Mouse (Mus musculus) embryonic facial prominence, embryonic 15.5 days (tissue): ENCODE measurements around the gene Egf. TPM values are rescaled to one million over a fixed set of nuclear protein-coding genes. Genes with fewer than 3 reads are reported as not detected.

ENCODE experiments used
- ATAC-seq: fragments of 200-750 bp; cut with Nextera tagmentation; 2 replicates; pipeline ENCODE4 v1.8.0; 2017; ENCODE audit warnings: low read depth, moderate TSS enrichment; ENCODE audit not compliant: insufficient number of reproducible peaks, low FRiP score, low TSS enrichment
- H3K27ac ChIP-seq: fragments of 300-500 bp; sonication (generic); replicated peaks from 2 replicates; pipeline ENCODE4 v1.5.1; 2015; ENCODE audit warnings: mild to moderate bottlenecking, inconsistent platforms
- H3K27me3 ChIP-seq: fragments of 300-500 bp; sonication (generic); 2 replicates; pipeline ENCODE4 v1.6.1; 2015; ENCODE audit warnings: inconsistent platforms
- H3K36me3 ChIP-seq: fragments of 300-500 bp; sonication (generic); 2 replicates; pipeline ENCODE4 v1.6.1; 2015; ENCODE audit warnings: mild to moderate bottlenecking, inconsistent platforms
- H3K4me1 ChIP-seq: fragments of 300-500 bp; sonication (generic); 2 replicates; pipeline ENCODE4 v1.6.1; 2015; ENCODE audit warnings: inconsistent platforms
- H3K4me2 ChIP-seq: fragments of 300-500 bp; sonication (generic); replicated peaks from 2 replicates; pipeline ENCODE4 v1.6.1; 2015; ENCODE audit warnings: mild to moderate bottlenecking, inconsistent platforms
- H3K4me3 ChIP-seq: fragments of 300-500 bp; sonication (generic); replicated peaks from 2 replicates; pipeline ENCODE4 v1.5.1; 2015; ENCODE audit warnings: mild to moderate bottlenecking, inconsistent platforms
- H3K9ac ChIP-seq: fragments of 300-500 bp; sonication (generic); 2 replicates; pipeline ENCODE4 v1.6.1; 2015; ENCODE audit warnings: inconsistent platforms
- H3K9me3 ChIP-seq: fragments of 300-500 bp; sonication (generic); replicated peaks from 2 replicates; pipeline ENCODE4 v1.6.1; 2016; ENCODE audit warnings: inconsistent platforms
- WGBS: fragments of 180-500 bp; shearing (Covaris S2); methylation state at CpG from one replicate; pipeline ENCODE4 v1.1.7; 2015; 5-methylcytosine and 5-hydroxymethylcytosine counted together
- polyA plus RNA-seq: library from polyadenylated mRNA; unstranded; fragments of >200 nt; fragmentation: Nextera tagmentation; extraction: Ambion mirVana; gene quantifications from 2 replicates; pipeline ENCODE4 v1.2.1, GENCODE M21; 2015

Egf gene
- polyA plus RNA-seq, 1 experiment from 2014 or later, result 2.2 TPM

DNA sequence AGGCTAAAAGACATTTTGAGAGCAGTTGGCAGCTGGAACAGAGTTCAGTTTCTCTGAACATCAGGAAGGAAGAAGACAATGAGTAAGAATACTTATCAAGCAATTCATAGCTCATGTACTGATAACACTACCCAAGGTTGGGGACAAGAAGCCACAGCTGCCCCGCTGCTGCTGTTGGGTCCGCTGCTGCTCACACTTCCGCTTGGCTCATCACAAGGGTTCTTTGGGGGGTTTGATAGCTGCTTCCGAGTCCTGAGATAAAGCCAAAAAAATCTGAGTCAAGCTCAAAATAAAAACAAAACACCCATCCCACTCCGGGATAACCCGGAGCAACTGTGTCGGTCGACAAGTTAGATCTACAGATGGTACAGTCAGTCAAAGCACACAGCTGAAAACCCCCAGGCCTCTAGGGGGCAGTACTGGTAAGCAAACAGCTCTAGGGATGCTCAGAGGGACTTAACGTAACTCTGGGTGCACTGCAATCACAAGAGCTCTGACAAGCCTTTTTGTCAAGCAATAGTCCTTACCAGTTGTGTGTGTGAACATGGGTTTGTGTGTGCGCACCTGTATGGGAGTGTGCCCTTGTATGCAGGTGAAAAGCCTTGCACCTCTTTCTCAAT lies 71.9 kb downstream of the Egf start:
- H3K4me2 ChIP-seq, result no peak overlapping the region
- no peak overlapping the region for H3K9ac ChIP-seq
- H3K36me3 ChIP-seq, result no peaks in the 10 kb centered on the region
- no peak overlapping the region for H3K4me3 ChIP-seq
- ATAC-seq, result no peak
- H3K27ac ChIP-seq, result no peak overlapping the region
- H3K9me3 ChIP-seq, result no peaks in the 10 kb centered on the region
- no peaks in the 10 kb centered on the region for H3K27me3 ChIP-seq
- 86% methylated on average over 10 of the region's 10 CpGs for WGBS
- 0 out of 2 replicates have a peak, but pooled peaks cover 7% of the 10 kb centered on the region for H3K4me1 ChIP-seq

DNA sequence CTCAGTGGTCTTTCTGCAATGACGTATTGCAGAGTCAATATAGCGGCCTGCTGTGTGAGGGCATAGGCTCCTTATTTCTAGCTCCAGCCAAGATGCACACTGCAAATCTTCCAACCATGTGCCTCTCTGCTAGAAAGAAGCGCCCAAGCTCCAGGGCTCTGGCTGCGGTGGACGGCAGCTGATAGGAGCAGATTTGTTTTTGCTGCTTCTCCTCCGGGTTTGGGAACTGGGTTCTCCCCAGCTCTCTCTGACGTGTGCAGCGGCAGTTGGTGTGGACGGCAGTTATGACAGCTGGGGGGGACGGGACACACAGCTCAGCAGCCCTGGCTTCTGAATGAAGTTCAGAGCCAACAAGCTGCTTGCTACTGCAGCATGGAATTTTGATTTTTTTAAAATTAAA lies 72.7 kb downstream of the Egf start:
- 73% methylated on average over 10 of the region's 10 CpGs for WGBS
- no peak overlapping the region for H3K4me2 ChIP-seq
- H3K9ac ChIP-seq, result no peak overlapping the region

DNA sequence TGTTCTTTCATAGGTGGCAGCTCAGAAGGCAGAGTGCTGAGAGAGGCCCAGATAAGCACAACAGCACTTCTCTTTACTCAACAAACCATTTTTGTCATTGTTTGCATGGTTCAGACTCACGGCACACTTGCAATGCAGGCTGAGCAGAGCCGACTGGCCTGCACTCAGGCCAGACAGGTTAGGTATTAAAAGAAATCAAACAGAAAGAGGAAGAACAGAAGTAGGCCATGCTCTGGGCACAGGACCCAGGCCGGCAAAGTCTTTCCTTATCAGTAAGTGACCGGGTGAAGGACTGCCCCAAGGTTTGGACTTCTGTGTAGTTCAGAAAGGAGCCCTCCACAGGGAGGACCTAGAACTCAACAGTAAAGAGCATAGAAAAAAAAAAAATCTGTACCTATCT lies 73.3 kb downstream of the Egf start:
- ATAC-seq, result no peak
- Histone ChIP-seq H3K4me1 (0 out of 2 replicates have a peak, but pooled peaks cover 7% of the 10 kb centered on the region), H3K9me3 (no peaks in the 10 kb centered on the region), H3K27me3 (no peaks in the 10 kb centered on the region), H3K9ac (no peak overlapping the region), H3K4me3 (no peak overlapping the region), H3K27ac (no peak overlapping the region), H3K4me2 (no peak overlapping the region), H3K36me3 (no peaks in the 10 kb centered on the region)
- 92% methylated on average over 4 of the region's 4 CpGs for WGBS

More for the DNA sequence above, 72.7 kb downstream of the Egf start:
- H3K4me3 ChIP-seq, result no peak overlapping the region
- no peaks in the 10 kb centered on the region for H3K9me3 ChIP-seq
- H3K4me1 ChIP-seq, result 0 out of 2 replicates have a peak, but pooled peaks cover 7% of the 10 kb centered on the region
- no peak for ATAC-seq
- no peaks in the 10 kb centered on the region for H3K27me3 ChIP-seq
- H3K27ac ChIP-seq, result no peak overlapping the region
- no peaks in the 10 kb centered on the region for H3K36me3 ChIP-seq

DNA sequence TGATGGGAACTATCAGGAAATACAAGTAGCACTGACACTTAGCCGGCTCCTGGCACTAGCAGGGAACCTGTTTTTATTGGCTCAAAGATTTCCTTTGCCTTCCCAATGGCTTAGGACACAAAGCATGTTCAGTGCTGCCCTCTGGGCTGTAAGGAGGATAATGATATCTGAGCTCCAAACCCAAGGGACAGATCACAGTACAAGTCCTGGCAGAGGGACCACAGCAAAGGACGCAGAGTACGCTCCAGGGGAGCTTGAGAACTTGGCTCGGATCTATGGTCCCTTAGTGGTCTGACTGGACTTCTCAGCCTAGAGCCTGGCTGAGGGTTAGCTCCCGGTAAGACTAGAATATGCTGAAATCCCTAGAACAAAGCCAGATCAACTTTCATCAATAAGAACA lies 74.9 kb downstream of the Egf start:
- H3K27me3 ChIP-seq, result no peaks in the 10 kb centered on the region
- H3K27ac ChIP-seq, result no peak overlapping the region
- H3K36me3 ChIP-seq, result no peaks in the 10 kb centered on the region
- H3K4me1 ChIP-seq, result 0 out of 2 replicates have a peak, but pooled peaks cover 7% of the 10 kb centered on the region
- peak; percentile 73; the same call in 1 of the 2 replicates for ATAC-seq
- no peak overlapping the region for H3K4me2 ChIP-seq
- no peak overlapping the region for H3K9ac ChIP-seq
- WGBS, result 37% methylated on average over 5 of the region's 5 CpGs
- no peak overlapping the region for H3K4me3 ChIP-seq
- H3K9me3 ChIP-seq, result no peaks in the 10 kb centered on the region

DNA sequence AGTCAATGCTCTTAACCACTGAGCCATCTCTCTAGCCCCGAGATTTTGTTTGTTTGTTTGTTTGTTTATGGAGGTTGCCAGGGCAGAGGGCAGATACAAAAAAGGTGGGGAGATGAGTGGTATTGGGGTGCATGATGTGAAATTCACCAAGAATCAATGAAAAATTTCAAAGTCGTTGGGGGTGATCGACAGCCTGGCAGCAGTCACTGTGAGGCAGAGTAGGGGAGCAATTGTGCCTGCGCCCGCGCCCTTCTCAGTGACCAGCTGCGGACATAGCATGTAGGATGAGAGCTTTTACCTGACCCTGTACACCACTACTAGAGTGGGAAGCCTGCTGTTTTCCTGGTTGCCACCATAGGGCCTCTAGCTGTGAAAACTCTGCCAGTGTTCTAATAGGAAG lies 79.2 kb downstream of the Egf start:
- Histone ChIP-seq H3K27ac (no peak overlapping the region), H3K9ac (no peak overlapping the region), H3K4me3 (no peak overlapping the region), H3K4me2 (no peak overlapping the region), H3K36me3 (no peaks in the 10 kb centered on the region), H3K9me3 (no peaks in the 10 kb centered on the region), H3K27me3 (no peaks in the 10 kb centered on the region), H3K4me1 (0 out of 2 replicates have a peak, but pooled peaks cover 7% of the 10 kb centered on the region)
- no peak for ATAC-seq
- 92% methylated on average over 7 of the region's 7 CpGs for WGBS

DNA sequence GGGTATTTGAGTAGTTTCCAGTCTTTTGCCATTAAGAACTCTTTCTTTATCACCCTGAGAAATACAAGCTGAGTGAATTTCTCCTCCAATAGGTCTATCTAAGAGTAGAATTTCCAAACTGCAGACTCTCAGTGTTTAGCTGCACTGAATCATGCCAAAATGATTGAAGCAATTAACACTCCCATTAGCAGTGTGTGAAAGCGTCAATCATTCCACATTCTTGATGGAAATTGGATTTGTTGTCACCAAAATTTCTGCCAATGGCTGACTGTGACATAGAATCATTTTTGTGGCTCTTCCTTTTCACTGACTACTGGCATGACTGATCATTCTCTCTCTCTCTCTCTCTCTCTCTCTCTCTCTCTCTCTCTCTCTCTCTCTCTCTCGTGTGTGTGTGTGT lies 91.2 kb downstream of the Egf start:
- H3K4me2 ChIP-seq, result no peak overlapping the region
- no peak overlapping the region for H3K4me3 ChIP-seq
- no peak overlapping the region for H3K9ac ChIP-seq
- no peaks in the 10 kb centered on the region for H3K4me1 ChIP-seq
- H3K27me3 ChIP-seq, result no peaks in the 10 kb centered on the region
- ATAC-seq, result no peak
- WGBS, result 65% methylated on average over 2 of the region's 2 CpGs
- H3K36me3 ChIP-seq, result no peaks in the 10 kb centered on the region
- no peaks in the 10 kb centered on the region for H3K9me3 ChIP-seq
- no peak overlapping the region for H3K27ac ChIP-seq

DNA sequence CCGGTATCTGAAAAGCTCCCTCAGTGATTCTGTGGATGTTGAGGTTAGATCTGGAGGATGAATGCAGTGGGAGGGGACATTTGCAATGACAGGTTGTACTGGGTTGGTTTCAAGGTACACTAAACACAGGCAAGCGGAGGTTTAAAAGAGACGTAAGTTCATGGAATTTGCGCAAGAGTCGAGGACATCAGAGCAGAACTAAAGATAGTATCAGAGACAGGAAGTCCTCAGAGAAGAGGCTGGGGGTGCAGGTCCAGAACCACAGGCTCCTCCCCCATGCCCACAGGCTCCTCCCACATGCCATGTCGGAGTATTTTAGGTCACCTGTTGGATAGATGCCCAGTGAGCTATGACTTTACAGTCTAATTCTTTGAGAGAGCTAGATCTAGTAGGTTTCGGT lies 96.3 kb downstream of the Egf start:
- Histone ChIP-seq H3K9me3 (no peaks in the 10 kb centered on the region), H3K27ac (no peak overlapping the region), H3K4me1 (no peaks in the 10 kb centered on the region), H3K27me3 (no peaks in the 10 kb centered on the region), H3K4me2 (no peak overlapping the region), H3K4me3 (no peak overlapping the region), H3K9ac (no peak overlapping the region), H3K36me3 (no peaks in the 10 kb centered on the region)
- WGBS, result 81% methylated on average over 7 of the region's 7 CpGs
- ATAC-seq, result no peak

DNA sequence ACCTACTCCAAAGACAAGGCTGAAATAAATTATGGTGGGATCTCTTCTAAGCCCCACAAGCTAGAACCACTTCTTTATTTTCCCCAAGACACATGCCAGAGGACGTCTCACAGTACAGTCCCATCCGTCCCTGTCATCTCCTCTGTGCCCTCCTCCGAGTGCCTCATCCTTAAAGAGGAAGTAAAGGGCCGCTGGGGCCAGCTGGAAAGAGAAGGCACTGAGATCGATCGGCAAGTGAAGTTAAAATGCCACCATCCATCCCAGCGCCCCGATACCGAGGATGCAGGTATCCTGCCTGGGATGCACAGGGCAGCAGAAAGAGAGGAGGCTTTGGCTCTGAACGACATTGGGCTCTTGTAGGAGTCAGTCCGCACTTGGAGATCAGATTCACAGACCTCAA lies 97.3 kb downstream of the Egf start:
- H3K36me3 ChIP-seq, result no peaks in the 10 kb centered on the region
- no peak for ATAC-seq
- H3K9ac ChIP-seq, result no peak overlapping the region
- no peak overlapping the region for H3K27ac ChIP-seq
- no peak overlapping the region for H3K4me2 ChIP-seq
- H3K9me3 ChIP-seq, result no peaks in the 10 kb centered on the region
- no peak overlapping the region for H3K4me3 ChIP-seq
- 88% methylated on average over 11 of the region's 11 CpGs for WGBS
- H3K4me1 ChIP-seq, result no peaks in the 10 kb centered on the region
- no peaks in the 10 kb centered on the region for H3K27me3 ChIP-seq

DNA sequence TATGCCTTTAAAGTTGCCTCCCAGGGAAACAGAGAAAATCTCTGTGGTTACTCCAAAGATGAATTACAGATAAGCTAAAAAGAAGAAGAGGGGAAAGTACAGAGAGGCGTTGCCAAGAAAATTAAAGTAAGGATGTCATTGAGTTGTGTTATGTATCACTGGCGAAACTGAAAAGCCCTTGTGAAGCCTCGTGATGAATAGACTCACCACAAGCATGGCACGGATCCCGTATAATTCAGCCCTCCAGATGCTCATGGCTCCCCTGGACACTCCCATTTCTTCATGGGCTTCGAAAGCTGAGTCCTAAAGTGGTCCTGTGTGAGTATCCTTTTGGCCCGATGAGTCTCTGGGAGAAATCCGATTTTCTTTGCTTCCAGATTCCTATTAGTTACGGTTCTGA lies 97.9 kb downstream of the Egf start:
- H3K36me3 ChIP-seq, result no peaks in the 10 kb centered on the region
- ATAC-seq, result peak; percentile 43; the same call in 1 of the 2 replicates

DNA sequence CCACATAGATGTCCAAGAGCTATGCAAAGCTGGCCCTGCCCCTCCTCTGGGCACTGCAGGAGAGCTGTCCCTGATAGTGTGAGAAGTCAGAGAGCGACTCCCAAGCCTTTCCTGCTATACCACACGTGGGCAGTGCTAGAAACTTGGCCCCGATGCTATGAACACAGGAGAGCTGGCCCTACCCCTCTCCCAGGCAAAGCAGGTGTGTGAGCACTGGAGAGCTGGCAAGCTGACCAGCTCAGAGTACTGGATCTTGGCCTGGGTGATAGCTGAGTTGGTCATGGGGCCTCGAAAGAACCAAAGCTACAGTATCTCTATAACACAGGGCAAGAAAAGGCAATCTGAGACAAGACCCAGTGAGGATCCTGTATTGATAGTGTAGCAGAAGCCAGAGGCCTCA lies 98.6 kb downstream of the Egf start:
- Histone ChIP-seq H3K27me3 (no peaks in the 10 kb centered on the region), H3K36me3 (no peaks in the 10 kb centered on the region), H3K4me3 (no peak overlapping the region), H3K4me1 (no peaks in the 10 kb centered on the region), H3K4me2 (no peak overlapping the region), H3K9ac (no peak overlapping the region), H3K9me3 (no peaks in the 10 kb centered on the region), H3K27ac (no peak overlapping the region)
- ATAC-seq, result no peak
- WGBS, result 82% methylated on average over 4 of the region's 4 CpGs

More for the DNA sequence above, 97.9 kb downstream of the Egf start:
- Histone ChIP-seq H3K4me3 (no peak overlapping the region), H3K9ac (no peak overlapping the region), H3K4me1 (no peaks in the 10 kb centered on the region), H3K27ac (no peak overlapping the region), H3K27me3 (no peaks in the 10 kb centered on the region), H3K9me3 (no peaks in the 10 kb centered on the region), H3K4me2 (no peak overlapping the region)
- WGBS, result 62% methylated on average over 9 of the region's 9 CpGs

DNA sequence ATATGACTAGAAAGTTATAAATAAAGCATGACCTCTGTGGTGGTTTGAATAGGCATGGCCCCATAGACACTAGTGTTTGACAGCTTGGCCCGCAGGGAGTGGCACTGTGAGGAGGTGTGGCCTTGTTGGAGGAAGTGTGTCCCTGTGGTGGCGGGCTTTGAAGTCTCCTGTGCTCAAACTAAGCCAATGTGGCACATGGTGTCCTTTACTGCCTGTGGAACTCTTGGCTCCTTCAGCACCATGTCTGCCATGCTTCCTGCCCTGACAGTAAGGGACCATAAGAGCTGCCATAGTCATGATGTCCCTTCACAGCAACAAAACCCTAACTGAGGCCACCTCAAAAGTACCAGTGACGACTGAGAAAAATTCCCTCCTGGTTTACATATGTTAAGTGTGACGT lies 102.6 kb downstream of the Egf start:
- Histone ChIP-seq H3K4me3 (no peak overlapping the region), H3K9ac (no peak overlapping the region), H3K9me3 (no peaks in the 10 kb centered on the region), H3K36me3 (no peaks in the 10 kb centered on the region), H3K27me3 (no peaks in the 10 kb centered on the region), H3K4me2 (no peak overlapping the region), H3K4me1 (peaks cover 5% of the 10 kb centered on the region; the same call in 1 of the 2 replicates), H3K27ac (no peak overlapping the region)
- no peak for ATAC-seq
- WGBS, result 81% methylated on average over 4 of the region's 4 CpGs

DNA sequence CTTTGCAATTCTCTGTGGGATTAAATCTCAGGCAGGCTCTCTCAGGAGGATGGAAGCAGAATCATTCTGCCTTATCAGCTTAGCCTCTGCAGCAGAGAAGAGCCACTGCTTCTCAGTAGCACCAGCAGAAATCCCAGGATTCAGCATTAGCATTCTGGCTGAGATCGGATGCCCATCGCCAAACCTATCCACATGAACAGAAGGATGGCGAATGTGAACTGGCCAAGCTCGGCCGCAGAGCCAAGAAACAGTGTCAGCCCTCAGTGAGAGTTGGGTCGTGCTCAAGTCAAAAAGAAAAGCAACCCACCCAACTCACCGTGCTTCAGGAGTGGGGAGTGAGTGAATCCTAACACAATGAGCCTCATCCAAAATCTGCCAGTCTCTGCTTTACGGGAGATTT lies 103.4 kb downstream of the Egf start:
- no peaks in the 10 kb centered on the region for H3K27me3 ChIP-seq
- H3K9ac ChIP-seq, result no peak overlapping the region
- H3K4me3 ChIP-seq, result no peak overlapping the region
- no peaks in the 10 kb centered on the region for H3K36me3 ChIP-seq
- peaks cover 5% of the 10 kb centered on the region; the same call in 1 of the 2 replicates for H3K4me1 ChIP-seq
- 86% methylated on average over 8 of the region's 8 CpGs for WGBS
- H3K27ac ChIP-seq, result no peak overlapping the region
- H3K4me2 ChIP-seq, result no peak overlapping the region
- ATAC-seq, result no peak
- H3K9me3 ChIP-seq, result no peaks in the 10 kb centered on the region
